In the genomic region with DNA sequence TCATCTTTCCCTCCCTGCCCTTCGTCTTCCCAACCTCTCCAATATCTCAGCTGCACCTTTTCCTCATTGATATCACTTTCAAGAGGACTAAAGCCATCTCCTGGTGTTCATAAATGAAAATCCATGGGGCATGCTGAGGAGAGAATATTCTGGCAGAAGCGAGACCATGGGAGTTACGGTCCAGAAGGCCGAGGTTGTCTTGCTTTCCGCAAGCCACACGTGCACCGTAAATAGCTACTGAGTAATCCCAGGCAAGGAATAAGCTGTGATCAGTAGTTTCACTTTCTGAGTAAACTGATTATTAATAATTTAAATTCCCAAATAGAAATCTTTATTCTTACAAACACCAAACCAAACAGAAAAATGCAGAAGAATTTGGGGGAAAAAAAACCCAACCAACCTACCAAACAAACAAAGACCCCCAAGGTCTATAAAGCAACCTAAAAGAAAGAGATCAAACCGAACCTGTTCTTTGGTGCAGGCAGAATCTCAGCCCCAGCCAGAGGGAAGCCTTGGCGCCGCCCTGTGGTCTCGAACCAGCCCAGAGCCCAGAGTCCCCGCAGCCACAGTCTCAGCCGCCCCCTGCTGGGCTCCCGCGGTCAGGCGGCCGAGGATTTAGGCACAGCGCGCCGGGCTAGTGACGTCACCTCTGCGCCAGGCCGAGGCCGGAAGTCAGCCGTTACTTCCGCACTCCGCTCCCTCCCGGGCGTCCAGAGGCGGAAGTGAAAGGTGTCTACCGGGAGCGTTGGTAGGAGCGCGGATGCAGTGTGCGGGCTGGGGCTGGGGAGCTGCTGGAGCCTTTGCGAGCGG, we compare ENCODE assay signal across 8 mouse cellular contexts. TPM values are rescaled to one million over a fixed set of nuclear protein-coding genes. Genes with fewer than 3 reads are reported as not detected.
DNase-seq lines count a peak whose midpoint lies in the region; ATAC-seq and TF ChIP-seq lines count a peak whose summit lies in the region.
"Not testable (repeated sequence)": the region's sequence is repeated elsewhere in the genome, so short reads cannot be mapped to it uniquely, and the experiment has no call there.

A gene (plus strand): TSS at position 697 of the 810 bp plus-strand sequence.

- not testable (repeated sequence) for TF ChIP-seq CTCF in liver, adult 2 months (IDR thresholded peaks at IDR 0.05; ENCODE audit: low read depth, low read length)

- H3K9ac ChIP-seq in embryonic facial prominence, embryonic 14.5 days (ENCODE audit: low read depth, low read length), result peak within 1 kb of the TSS; percentile 56
- peak within 1 kb of the TSS; percentile 14 for H3K9ac ChIP-seq in intestine, embryonic 14.5 days (ENCODE audit: low read length)
- peak within 1 kb of the TSS; percentile 70 for H3K9ac ChIP-seq in liver, adult 2 months (ENCODE audit: low read depth, low read length)
- H3K9ac ChIP-seq in midbrain, embryonic 11.5 days (ENCODE audit: low read length), result peak within 1 kb of the TSS; percentile 36; the same call in 1 of the 2 replicates

- peak within 1 kb of the TSS; percentile 53 for H3K4me3 ChIP-seq in brown adipose tissue, adult 24 weeks (ENCODE audit: insufficient read depth, low read depth, low read length)
- peak within 1 kb of the TSS; percentile 45 for H3K4me3 ChIP-seq in embryonic facial prominence, embryonic 14.5 days (ENCODE audit: low read depth, low read length)
- H3K4me3 ChIP-seq in heart, embryonic 10.5 days, result peak within 1 kb of the TSS; percentile 59
- peak within 1 kb of the TSS; percentile 39 for H3K4me3 ChIP-seq in intestine, embryonic 14.5 days (ENCODE audit: low read depth, low read length)
- H3K4me3 ChIP-seq in liver, adult 2 months (ENCODE audit: insufficient read depth, low read depth, low read length), result peak within 1 kb of the TSS; percentile 51
- H3K4me3 ChIP-seq in midbrain, embryonic 11.5 days (ENCODE audit: low read depth, low read length), result peak within 1 kb of the TSS; percentile 22

- not testable (repeated sequence) for H3K27me3 ChIP-seq in embryonic facial prominence, embryonic 14.5 days (replicated peaks; ENCODE audit: control insufficient read depth, insufficient read depth, low read length); heart, embryonic 10.5 days (ENCODE audit: insufficient read depth, poor library complexity, severe bottlenecking); intestine, embryonic 14.5 days (replicated peaks; ENCODE audit: control insufficient read depth, insufficient read depth, low read length); liver, adult 2 months (ENCODE audit: control insufficient read depth, insufficient read depth, low read length); midbrain, embryonic 11.5 days (ENCODE audit: control insufficient read depth, insufficient read depth, low read length)

- H3K27ac ChIP-seq in brown adipose tissue, adult 24 weeks (replicated peaks; ENCODE audit: low read depth, low read length); embryonic facial prominence, embryonic 14.5 days (replicated peaks; ENCODE audit: low read depth, low read length); intestine, embryonic 14.5 days (ENCODE audit: low read depth); liver, adult 2 months (replicated peaks; ENCODE audit: insufficient read depth, low read depth, low read length); midbrain, embryonic 11.5 days (ENCODE audit: low read depth, low read length): not testable (repeated sequence)
- H3K27ac ChIP-seq in heart, embryonic 10.5 days, result peak within 1 kb of the TSS; percentile 52; the same call in 1 of the 2 replicates

- H3K4me1 ChIP-seq in brown adipose tissue, adult 24 weeks (ENCODE audit: control insufficient read depth, insufficient read depth, insufficient read length, low read length); embryonic facial prominence, embryonic 14.5 days (ENCODE audit: control insufficient read depth, insufficient read depth, low read length); heart, embryonic 10.5 days; intestine, embryonic 14.5 days (replicated peaks; ENCODE audit: control insufficient read depth, insufficient read depth, low read length); liver, adult 2 months (ENCODE audit: control insufficient read depth, insufficient read depth, low read length); midbrain, embryonic 11.5 days (ENCODE audit: control insufficient read depth, insufficient read depth, low read length): not testable (repeated sequence)

- not testable (repeated sequence) for H3K79me2 ChIP-seq in liver, adult 2 months (ENCODE audit: control insufficient read depth, insufficient read depth, low read length)

- ATAC-seq in embryonic facial prominence, embryonic 14.5 days (ENCODE audit: low read depth), result peak; percentile 98
- peak; percentile 99 for ATAC-seq in intestine, embryonic 14.5 days (replicated peaks; ENCODE audit: low FRiP score, low TSS enrichment, low read depth)
- peak; percentile 99 for ATAC-seq in midbrain, embryonic 11.5 days (ENCODE audit: low FRiP score)

- not testable (repeated sequence) for TF ChIP-seq POLR2A in liver, adult 2 months (IDR thresholded peaks at IDR 0.05; ENCODE audit: extremely low read depth, insufficient read depth, low read length)

- 61% methylated on average over 11 of the region's 37 CpGs for WGBS in embryonic facial prominence, embryonic 14.5 days
- 62% methylated on average over 11 of the region's 37 CpGs for WGBS in heart, embryonic 10.5 days
- 64% methylated on average over 11 of the region's 37 CpGs for WGBS in intestine, embryonic 14.5 days
- WGBS in liver, adult 2 months, result 62% methylated on average over 12 of the region's 37 CpGs
- 64% methylated on average over 11 of the region's 37 CpGs for WGBS in midbrain, embryonic 11.5 days

- DNase-seq in CD4-positive helper T cell, adult 2 months (ENCODE audit: low read depth, low spot score), result peak; percentile 43
- DNase-seq in embryonic facial prominence, embryonic 14.5 days (ENCODE audit: low spot score); heart, embryonic 10.5 days (ENCODE audit: low spot score); intestine, embryonic 14.5 days (ENCODE audit: low spot score); liver, adult 2 months (ENCODE audit: extremely low read depth, low read depth, low spot score): not testable (repeated sequence)
- peak; percentile 87 for DNase-seq in midbrain, embryonic 11.5 days (ENCODE audit: low spot score, missing footprints)
- DNase-seq in retina, postnatal 1 day, result peak; percentile 35

- not testable (repeated sequence) for H3K36me3 ChIP-seq in embryonic facial prominence, embryonic 14.5 days (ENCODE audit: control insufficient read depth, insufficient read depth, low read length); heart, embryonic 10.5 days; intestine, embryonic 14.5 days (ENCODE audit: control insufficient read depth, insufficient read depth, low read length); liver, adult 2 months (ENCODE audit: control insufficient read depth, insufficient read depth, low read length); midbrain, embryonic 11.5 days (ENCODE audit: control insufficient read depth, insufficient read depth, low read length)

- H3K4me2 ChIP-seq in embryonic facial prominence, embryonic 14.5 days (ENCODE audit: low read depth, low read length), result peak within 1 kb of the TSS; percentile 75
- H3K4me2 ChIP-seq in intestine, embryonic 14.5 days (ENCODE audit: low read length), result peak within 1 kb of the TSS; percentile 78
- H3K4me2 ChIP-seq in midbrain, embryonic 11.5 days, result peak within 1 kb of the TSS; percentile 52

- H3K9me3 ChIP-seq in embryonic facial prominence, embryonic 14.5 days (ENCODE audit: control insufficient read depth, low read length); heart, embryonic 10.5 days; intestine, embryonic 14.5 days (ENCODE audit: control insufficient read depth, low read length); midbrain, embryonic 11.5 days (ENCODE audit: control insufficient read depth, low read length): not testable (repeated sequence)

RNA-seq across cellular contexts. Expression of the gene that starts here (rescaled TPM):
- polyA plus RNA-seq in brown adipose tissue, adult 24 weeks (2012; ENCODE audit: insufficient read depth, insufficient read length, missing spikeins), result 3.8 TPM in 1 of 2 replicates, not detected in the other
- 2.1 and 2.2 TPM in 2 replicates for polyA plus RNA-seq in embryonic facial prominence, embryonic 14.5 days (2014; fragmentation: Nextera tagmentation; extraction: Ambion mirVana)
- 2.2 and 3.1 TPM in 2 replicates for polyA plus RNA-seq in heart, embryonic 10.5 days (2016; fragmentation: Nextera tagmentation; extraction: Ambion mirVana)
- 2.7 and 3.1 TPM in 2 replicates for polyA plus RNA-seq in intestine, embryonic 14.5 days (2014; fragmentation: Nextera tagmentation; extraction: Ambion mirVana)
- total RNA-seq in liver, adult 2 months (2014; rRNA removed), result 1.1 and 2.0 TPM in 2 replicates
- 0.16 and 0.21 TPM in 2 replicates for polyA plus RNA-seq in liver, adult 2 months (2012; rRNA removed)
- 2.9 and 3.8 TPM in 2 replicates for polyA plus RNA-seq in midbrain, embryonic 11.5 days (2014; fragmentation: Nextera tagmentation; extraction: Ambion mirVana)

Comparison
In these comparisons a context has a peak if more than half of its experiments do, and no peak if none do; other contexts are left out.
1. H3K9ac ChIP-seq: peak in every context shown above with its lines; median percentile 70 in liver, adult 2 months; 56 in embryonic facial prominence, embryonic 14.5 days; 36 in midbrain, embryonic 11.5 days; 14 in intestine, embryonic 14.5 days.